Mouse (Mus musculus): Measurements from ENCODE around the gene Vps54.
"Not testable (repeated sequence)": the region's sequence is repeated elsewhere in the genome, so short reads cannot be mapped to it uniquely, and the experiment has no call there.

Gene Vps54

DNA sequence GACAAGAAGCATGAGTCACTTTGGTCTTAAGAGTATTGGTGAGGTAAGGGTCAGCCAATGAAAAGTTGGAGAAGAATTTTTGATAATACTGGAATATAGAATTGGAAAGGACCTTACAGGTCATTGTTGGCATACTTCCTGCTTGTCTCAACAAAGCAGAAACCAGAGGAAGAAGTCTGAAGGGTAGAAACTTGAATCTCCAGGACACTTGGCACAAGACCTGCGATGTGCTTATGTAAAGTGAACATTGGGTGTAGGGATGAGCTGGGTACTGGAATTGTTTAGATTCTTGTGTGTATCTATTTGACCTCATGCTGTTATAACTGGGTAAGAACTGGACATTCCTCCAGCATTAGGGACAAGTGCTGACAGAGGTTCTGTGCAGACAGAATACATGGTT lies 2.3 kb downstream of the Vps54 start:
- no peak for DNase-seq (ENCODE audit: low spot score in 2 of 2)

DNA sequence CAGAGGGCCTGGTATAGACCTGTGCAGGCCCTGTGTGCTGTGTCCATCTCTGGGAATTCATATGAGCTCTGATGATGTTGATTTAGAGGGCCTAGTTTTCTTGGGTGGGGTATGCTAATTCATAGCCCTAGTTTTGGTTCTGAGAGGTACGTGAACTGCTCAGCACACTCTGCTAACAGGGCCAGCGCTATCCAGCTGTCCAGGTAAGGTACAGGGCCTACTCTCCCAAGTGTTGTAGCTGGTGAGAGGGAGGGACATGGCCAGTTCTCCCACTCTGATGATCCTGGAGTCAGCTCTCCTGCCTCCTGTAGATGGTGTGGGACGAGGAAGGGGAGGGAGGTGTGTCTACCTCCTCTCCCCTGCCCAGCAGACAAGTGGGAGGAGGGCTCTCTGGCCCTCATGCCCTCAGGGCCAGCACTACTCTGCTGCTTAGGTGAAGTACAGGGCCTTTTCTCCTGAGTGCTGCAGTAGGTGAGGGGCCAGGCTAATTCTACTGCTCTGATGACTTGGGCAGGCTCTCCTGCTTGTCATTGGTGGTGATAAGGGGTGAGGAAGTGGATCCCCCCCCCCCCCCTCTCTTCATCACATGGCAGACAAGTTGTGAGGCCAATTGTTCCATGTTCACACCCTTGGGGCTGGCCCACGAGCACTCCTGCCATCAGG lies 8.3 kb downstream of the Vps54 start:
- DNase-seq (ENCODE audit: low spot score in 2 of 2), result no peak

DNA sequence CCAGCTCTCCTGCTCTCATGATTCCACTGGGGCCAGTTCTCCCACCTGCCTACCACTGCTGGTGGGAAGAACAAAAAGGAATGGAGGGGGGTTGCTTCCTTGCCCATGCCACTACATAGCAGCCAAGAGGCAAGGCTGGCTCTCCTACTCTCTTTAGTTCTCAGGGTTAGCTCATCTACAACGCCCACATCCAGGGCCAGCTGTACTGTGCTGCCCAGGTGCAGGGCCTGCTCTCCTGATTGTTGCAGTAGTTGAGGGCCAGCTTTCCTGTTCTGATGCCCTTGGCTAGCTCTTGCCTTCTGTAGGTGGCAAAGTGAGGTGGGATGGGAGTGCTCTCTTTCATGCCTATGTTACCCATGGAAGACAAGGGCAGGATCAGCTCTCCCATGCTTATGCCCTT lies 8.9 kb downstream of the Vps54 start:
- DNase-seq (ENCODE audit: low spot score in 2 of 2), result no peak

DNA sequence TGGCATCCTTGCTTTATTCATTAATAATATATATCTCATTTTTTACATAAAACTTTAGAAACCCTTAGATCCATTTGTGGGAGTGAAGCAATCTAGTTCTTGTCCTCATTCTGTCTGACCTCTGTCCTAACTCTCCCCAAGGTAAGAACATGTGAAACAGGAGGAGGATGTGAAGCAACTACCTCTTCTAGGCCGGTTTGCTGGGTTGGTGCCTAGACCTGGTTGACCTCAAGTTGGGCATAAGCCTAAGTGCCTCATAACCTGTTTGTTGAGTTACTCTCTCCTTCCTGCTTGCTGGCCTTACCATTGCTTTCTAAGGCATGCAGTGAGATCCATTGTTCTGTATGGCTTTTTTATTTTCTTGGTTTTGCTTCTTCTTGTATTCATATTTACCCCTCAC lies 11.3 kb downstream of the Vps54 start:
- no peak for DNase-seq (ENCODE audit: low spot score in 2 of 2)

DNA sequence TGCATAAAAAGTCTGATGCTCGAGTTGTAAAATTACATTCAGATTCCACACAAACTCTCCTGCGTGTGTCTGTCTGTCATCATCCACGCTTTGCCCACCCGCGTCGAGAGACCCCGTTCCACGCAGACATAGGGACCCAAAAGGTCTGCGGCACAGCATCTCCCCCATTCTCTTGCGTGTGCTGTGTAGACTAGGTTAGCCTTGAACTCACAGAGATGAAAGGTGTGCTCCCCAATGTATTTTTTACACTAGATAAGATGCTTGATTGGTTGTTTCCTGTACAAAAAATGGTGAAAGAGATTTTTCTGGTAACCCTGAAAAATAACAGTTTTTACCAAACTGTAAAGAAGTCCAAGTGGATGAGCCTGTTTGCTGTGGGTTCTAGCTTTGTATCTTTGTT lies 19.5 kb downstream of the Vps54 start:
- not testable (repeated sequence) for DNase-seq (ENCODE audit: low spot score in 2 of 2)

DNA sequence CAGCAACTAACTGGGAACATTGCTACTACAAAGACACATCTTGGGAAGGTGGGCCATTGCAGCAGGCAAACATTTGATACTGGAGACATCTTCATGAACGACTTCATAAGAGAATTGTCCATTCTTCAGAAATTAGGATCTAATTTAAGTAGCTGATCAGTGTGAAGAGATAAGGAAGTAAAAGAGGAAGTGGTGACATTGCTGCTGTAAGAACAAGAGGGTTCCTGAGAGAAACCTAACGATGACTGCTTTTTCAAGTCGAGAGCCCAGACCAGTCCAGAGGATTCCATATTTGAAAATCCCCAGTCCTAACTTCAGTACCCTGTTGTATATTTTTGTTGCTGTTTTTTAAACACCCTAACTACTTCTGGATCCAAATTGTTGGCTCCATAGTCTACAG lies 26.3 kb downstream of the Vps54 start:
- peak in 1 of 2 experiments; percentile 16 for DNase-seq (ENCODE audit: low spot score in 2 of 2)

DNA sequence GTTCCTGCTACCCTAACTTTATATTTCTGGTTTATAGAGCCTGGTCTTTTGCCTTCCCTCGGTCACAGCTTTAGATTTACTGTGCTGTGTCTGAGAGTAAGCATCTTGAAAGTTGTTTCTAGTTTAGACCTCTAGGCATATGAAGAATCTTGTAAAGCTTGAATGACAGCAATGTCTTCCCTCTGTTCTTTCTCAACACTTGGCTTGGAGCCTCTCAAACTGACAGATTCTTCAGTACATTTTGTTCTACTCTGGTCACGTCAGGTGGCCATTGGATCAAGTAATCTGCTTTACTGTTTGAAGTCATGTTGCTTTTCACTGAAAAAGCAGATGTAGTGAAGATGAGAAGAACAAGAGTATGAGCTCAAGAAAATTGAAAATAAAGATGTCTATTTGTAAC lies 37.1 kb downstream of the Vps54 start:
- DNase-seq (ENCODE audit: low spot score in 2 of 2), result no peak

DNA sequence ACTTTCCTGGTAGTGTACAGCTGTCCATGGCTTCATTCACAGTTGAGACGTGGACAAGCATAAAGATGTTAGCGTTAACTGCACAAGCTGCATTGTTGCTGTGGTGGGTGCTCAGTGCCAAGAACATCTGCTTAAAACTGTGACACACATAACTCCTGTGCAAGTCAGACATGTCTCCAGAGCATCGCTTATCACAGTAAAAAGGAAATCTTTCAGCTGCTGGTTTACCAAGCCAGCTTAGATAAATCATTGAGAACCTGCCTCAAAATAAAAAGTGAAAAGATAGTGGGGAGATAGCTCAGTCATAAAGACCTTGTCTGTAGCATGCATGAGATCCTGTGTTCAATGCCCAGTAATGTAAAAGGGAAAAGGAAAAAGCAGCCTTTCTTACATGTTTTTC lies 47.3 kb downstream of the Vps54 start:
- DNase-seq (ENCODE audit: low spot score in 2 of 2), result no peak

DNA sequence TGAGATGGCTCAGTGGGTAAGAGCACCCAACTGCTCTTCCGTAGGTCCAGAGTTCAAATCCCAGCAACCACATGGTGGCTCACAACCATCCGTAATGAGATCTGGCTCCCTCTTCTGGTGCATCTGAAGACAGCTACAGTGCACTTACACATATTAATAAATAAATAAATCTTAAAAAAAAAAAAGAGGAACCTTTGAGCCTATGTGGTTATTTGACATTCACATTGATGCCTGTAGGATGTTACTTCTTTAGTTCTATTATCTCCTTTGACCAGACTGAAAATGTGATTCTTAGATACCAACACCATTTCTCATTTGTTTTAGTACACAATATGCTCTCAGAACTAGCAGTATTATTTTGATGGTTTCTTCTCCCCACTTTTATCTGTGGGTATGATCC lies 49.1 kb downstream of the Vps54 start:
- DNase-seq (ENCODE audit: low spot score in 2 of 2), result not testable (repeated sequence)

DNA sequence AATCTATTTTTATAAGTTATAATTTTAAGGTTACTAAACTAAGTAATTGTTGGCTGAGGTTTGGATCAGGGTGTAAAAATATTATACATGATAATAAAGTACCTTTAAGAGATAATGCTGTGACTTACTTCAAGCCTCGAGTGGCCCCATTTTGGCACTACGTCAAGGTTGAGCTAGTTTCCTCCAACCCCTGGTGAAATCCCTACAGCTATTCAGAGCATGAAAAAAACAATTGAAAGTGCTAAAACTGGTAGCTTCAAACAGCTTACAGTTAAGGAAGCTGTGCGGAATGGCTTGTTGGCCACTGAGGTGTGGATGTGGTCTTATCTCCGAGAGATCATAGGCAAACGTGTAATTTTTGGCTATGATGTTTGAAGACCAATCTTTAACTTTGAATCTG lies 56.4 kb downstream of the Vps54 start:
- DNase-seq (ENCODE audit: low spot score in 2 of 2), result peak in 1 of 2 experiments; percentile 18

DNA sequence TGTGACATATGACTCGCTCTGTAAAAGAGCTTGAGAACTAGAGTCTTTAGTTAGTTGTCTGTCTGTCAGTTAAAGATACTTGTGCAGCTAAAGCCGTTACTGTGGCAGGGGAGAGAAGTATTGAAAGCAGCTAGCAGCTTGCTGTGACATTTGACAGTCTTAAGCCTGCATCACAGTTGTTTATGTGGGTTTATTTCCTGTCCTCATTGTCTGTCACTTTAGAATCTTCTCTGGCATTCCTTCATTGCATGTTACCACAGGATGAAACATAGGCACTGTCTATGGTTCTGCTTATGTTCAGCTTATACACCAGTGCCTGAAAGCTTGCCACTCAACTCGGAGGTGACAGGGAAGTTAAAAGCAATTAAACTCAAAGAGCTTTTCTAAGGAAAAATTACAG lies 64.5 kb downstream of the Vps54 start:
- no peak for DNase-seq (ENCODE audit: low spot score in 2 of 2)

DNA sequence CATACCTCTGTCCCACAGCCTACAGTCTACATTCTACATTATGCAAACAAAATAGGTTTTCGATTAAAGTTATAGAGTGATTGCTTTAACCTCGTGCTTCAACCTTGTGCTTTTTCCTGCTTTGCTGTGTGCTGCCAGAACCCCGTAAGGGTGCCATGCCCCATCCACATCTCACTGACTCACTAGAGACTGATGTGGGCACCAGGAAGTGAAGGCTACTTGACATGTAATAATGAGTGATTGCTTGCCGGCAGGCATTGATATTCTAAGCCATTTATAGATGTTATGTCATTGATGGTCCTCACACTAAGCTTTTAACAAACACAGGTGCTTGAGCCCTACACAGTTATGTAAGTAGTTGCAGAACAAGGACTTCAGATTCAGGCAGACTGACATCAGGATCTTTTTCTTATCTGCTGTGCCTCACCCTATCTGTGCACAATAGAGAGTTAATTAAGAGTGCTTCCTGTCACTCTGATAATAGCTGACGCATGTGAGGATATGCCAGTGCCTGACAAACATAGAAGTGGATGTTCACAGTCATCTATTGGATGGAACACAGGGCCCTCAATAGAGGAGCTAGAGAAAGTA lies 68.1 kb downstream of the Vps54 start:
- no peak for DNase-seq (ENCODE audit: low spot score in 2 of 2)

DNA sequence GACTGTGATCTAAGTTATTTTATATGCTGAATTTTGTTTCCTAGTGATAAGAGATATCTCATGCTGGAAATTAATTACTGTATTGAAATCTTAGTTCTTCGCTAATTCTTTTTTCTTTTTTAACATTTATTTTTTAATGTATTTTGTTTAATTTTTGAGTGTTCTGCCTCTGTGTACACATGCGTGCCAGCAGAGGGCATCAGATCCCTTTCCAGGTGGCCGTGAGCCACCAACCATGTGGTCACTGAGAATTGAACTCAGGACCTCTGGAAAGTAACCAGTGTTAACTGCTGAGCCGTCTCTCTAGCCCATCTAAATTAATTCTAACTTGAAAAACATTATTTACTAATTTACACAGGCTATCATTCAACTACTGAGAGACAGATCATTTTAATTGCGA lies 69.0 kb downstream of the Vps54 start:
- no peak for DNase-seq (ENCODE audit: low spot score in 2 of 2)

DNA sequence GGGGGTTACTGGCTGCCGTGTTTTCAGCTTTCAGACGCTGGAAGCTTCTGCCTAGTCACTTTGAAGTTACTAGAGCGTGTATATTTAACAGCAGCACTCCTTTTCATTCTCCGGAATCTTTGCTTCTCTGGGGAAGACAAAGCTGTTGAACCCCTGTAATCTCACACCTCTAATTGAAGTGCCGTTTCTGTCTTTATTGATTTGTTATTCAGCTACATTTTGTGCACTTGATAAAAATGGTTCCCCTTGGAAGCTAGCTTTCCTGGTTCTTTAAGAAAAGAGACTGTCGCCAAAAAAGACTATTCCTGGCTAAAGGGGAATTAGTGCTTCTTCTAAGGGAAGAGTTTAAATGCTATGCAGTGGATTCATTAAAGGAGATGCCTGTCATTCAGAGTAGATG lies 70.4 kb downstream of the Vps54 start:
- DNase-seq (ENCODE audit: low spot score in 2 of 2), result no peak

DNA sequence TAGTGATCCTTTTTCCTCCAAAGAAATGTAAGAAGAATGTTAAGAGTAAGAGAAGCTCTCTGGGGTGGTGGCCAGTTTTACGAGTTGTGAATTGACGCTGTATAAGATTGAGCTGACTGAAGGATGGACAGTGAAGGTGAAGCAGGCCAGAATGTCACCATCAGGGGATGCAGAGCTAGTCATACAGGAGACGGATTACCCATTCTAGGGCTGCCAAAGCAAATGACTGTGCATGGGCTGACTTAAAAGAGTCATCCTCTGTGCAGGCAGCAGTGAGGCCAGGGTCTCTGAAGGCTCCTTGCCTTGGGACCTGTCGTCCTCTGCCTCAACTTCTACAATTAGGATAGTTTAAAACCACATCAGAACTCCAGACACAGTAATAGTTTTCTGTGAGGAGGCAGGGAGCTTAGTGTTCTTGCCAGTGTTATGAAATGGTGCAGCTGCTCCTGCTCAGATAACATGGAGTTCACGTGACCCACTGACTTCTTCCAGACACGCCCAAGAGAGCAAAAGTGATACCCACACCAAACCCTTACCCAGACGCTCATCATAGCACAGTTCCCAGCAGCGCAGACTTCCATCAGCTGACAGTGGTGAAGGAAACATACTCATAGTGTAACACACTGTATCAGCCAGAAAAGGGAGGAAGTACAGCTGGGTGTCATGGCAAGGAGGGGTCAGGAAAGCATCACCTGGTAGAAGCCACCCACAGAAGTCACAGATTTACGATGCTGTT lies 75.0 kb downstream of the Vps54 start:
- DNase-seq (ENCODE audit: low spot score in 2 of 2), result peak; percentile 13 to 40

DNA sequence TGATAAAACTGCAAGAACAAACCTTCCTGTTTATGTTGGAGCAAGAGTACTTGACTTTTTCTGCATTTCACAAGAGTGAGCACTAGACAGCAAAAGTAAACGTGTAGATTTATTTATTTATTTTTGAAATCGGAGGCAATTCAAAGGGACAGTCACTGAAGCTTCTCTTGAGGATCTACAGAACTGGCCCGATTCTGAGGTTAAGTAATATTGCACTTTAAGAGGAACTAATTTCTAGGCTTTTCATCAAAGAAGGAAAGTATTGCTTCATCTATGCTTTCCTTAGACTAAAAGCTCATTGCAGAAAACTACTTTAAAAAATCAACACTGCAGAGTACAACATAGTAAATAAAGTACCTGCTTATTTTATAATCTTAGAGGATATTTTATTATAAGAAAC lies 82.5 kb downstream of the Vps54 start:
- DNase-seq (ENCODE audit: low spot score in 2 of 2), result no peak

DNA sequence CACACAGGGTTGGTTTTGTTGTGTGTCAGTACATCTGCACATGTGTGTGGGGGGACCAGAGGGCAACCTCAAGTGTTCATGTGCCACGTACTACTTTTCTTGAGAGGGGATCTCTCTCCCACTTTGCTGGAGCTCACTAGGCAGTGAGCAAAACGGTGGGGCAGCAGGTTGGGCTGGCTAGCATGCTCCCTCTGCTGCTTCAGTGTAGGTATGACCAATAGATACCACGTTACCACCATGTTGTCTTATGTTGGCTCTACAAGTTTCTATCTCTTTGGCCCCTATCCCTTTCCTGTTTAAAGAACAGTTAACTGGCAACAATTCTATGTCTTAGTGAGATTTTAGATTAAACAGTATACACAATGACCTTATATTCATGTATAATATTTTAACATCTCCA lies 83.3 kb downstream of the Vps54 start:
- DNase-seq (ENCODE audit: low spot score in 2 of 2), result no peak

DNA sequence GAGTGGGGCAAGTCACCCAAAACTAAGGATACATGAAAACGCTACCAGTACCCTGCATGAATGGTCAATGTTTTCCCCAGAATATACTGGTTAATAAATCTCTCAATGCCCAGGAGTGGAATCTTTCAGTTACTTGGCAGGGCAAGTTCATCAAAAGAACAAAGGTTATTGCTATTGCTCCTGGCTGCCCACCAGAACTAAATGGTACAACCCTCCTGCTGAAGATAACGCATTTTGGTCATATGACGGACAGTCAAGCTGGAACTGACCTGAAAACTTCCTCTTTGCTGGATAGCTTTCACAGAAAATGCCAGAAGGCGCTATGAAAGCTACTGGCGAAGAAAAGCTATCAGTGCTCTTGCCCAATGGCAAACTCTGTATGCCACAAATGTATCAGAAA lies 86.7 kb downstream of the Vps54 start:
- no peak for DNase-seq (ENCODE audit: low spot score in 2 of 2)

DNA sequence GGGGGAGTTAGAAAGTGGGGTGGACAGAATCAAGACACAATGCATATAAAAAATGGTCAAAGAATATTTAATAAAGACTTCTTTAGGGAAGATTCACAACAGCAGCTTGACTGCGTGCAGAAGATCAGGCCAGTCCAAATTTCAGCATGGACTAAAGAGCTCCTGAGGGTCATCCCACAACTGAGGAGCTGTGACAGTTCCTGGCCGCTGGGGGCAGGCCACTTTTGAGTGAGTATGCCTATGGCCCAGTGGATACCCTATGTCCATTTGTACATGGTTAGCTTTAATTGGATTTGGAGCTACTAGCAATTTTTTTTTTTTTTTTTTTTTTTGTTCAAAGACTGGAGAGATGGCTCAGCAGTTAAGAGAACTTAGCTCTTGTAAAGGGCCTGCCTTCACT lies 87.7 kb downstream of the Vps54 start:
- DNase-seq (ENCODE audit: low spot score in 2 of 2), result no peak

DNA sequence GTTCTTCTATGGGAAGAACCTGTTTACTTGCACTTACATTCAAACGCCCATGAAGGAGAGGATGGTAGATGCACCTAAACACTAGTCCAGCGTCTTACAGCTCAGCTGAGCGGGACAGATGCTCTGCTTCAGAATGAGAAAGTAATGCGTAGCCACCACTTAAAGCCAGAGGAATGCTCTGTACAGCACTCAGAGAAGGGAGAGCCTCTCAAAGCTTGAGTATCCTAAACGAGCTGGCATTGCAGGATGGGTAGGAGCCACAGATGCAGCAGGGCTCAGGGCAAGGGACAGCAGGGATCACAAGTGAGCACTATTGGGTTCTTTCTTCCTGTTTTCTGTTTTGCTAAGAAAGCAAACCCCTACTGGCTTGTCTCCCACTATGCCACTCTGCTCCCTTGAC lies 88.4 kb downstream of the Vps54 start:
- no peak for DNase-seq (ENCODE audit: low spot score in 2 of 2)

DNA sequence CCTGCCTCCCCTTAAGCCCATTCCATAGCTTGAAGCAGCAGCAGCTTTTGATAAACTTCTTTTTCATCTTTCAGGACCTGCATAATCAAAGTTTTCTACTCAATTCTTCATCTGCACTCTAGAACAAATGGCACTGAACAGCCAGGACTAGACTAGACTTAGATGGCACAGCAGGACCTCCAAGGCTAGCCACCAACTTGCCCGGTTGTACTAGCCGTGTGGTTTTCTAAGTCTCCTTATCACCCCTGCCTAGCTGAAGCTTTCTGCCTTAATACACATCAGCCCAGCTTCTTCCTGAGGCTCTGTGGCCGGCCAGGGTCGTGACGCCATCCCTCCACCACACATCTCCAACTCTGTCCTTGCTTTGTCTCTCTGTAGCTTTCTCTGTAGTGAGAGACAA lies 89.1 kb downstream of the Vps54 start:
- DNase-seq (ENCODE audit: low spot score in 2 of 2), result no peak

DNA sequence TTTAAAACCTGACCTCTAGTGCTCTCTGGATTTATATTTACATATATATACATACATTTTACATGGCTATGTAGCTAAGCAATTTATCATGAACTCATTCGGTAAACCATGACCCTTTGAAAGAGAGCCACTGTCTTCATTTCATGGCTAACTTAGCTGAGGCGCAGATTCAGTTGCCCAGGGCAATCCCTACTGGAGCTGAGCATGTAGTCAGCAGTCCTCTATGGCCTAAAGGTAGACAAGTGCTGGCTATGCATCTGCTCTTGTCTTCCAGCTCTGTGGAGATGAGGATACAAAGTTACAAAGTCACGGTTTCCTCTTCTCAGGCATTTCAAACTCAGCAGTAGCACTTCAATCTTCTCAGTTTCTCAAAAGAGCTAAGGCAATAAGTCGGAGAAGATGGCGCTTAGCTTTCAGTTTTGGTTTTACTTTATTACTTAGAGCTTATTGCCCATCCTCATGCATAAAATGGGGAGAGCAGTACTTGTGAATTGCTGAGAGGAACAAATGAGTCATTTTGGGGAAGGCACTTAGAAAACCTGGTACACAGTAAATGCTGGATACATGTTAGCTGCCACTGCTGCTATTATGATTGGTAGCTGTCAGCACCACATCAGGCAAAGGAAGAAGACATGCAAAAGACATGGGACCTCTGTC lies 93.7 kb downstream of the Vps54 start:
- DNase-seq (ENCODE audit: low spot score in 2 of 2), result no peak

DNA sequence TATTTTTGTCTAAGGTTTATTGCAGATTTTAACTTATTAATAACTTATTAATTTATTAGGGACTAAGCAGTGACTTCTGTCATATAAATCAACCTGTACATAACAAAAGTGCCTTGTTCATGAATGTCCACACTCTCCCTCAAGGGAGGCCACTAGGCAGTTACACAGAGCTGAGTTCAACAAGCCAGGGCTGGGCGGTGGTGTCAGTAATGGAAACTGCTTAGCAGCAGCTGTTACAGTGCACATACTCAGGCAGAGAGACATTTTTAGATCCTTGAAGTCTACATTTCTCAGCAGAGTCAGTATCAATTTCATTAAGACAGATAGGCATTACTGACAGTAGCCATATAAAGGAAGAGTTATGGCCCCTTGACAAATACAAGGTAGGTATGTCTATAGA lies 98.8 kb downstream of the Vps54 start:
- DNase-seq (ENCODE audit: low spot score in 2 of 2), result no peak
